Mouse (Mus musculus) adrenal gland, postnatal 4 days (tissue): ENCODE results near the gene Creb3. TPM values are rescaled to one million over a fixed set of nuclear protein-coding genes. Genes with fewer than 3 reads are reported as not detected.
"Not testable (repeated sequence)": the region's sequence is repeated elsewhere in the genome, so short reads cannot be mapped to it uniquely, and the experiment has no call there.

Source experiments
- DNase-seq, 2 experiments: peaks; one replicate each; pipeline ENCODE4 v3.0.0; 2021 to 2022; ENCODE audit warnings: low spot score in 2 of 2, mixed read lengths in 2 of 2
- total RNA-seq, 2 experiments: library from RNA; stranded (reverse); gene quantifications; 2 replicates each; pipeline ENCODE4 v1.2.3; 2021

The Creb3 gene
- total RNA-seq, 2 experiments from 2014 or later: 130 to 160 TPM

DNA sequence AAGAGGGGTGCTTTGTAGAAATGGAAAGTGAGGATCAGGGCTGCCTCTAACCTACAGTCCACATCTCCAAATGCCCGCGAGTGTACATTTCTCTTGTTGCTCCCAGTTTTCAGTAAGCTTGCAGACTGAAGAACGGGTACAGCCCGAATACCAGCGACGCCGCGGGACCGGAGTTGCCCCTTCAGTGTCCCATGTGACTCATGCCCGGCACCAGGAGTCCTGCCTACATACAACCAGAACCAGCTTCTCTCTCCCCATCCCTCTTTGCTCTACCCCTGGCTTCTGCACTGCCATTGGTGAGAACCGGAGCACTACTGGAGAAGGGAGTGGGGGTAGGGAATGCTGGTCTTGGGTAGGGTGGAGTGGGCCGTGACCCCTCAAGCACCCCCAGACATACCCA, 19.2 kb downstream of the Creb3 start:
- DNase-seq: no peak

DNA sequence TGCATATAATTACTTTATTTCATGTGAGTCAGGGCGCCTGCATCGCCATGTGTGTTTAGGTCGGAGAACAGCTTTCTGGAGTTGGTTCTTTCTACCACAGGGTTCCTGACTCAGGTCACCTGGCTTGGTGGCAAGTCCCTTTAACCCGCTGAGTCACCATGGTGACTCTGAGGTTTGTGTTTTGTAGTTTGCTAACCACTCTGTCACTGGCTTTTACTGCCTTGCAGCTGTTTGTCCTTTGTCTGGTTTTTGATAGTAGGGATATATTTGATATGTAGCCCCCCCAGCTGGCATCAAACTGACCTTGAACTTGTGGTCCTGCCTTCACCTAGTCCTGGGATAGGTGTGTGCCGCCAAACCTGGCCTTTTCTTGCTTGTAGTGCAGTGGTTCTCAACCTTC, 20.1 kb downstream of the Creb3 start:
- no peak for DNase-seq

DNA sequence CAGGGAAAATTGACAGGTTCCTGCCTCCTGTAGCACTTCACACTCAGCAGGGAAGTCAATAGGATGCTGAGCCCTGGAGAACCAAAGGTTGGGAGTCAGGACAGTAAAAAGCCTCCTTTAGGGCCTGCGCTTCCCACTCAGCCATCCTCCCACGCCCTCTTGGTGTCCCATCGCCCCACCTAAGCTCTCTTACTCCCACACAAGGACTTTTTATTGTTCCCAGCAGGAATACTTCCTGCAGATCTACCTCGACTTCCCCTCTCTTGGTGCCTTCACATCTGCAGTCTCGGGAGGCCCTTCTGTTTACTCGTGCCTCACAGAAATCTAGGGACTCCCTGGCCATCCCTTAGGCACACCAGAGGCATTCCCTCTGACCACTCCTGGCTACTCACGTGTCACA, 21.3 kb downstream of the Creb3 start:
- no peak for DNase-seq

DNA sequence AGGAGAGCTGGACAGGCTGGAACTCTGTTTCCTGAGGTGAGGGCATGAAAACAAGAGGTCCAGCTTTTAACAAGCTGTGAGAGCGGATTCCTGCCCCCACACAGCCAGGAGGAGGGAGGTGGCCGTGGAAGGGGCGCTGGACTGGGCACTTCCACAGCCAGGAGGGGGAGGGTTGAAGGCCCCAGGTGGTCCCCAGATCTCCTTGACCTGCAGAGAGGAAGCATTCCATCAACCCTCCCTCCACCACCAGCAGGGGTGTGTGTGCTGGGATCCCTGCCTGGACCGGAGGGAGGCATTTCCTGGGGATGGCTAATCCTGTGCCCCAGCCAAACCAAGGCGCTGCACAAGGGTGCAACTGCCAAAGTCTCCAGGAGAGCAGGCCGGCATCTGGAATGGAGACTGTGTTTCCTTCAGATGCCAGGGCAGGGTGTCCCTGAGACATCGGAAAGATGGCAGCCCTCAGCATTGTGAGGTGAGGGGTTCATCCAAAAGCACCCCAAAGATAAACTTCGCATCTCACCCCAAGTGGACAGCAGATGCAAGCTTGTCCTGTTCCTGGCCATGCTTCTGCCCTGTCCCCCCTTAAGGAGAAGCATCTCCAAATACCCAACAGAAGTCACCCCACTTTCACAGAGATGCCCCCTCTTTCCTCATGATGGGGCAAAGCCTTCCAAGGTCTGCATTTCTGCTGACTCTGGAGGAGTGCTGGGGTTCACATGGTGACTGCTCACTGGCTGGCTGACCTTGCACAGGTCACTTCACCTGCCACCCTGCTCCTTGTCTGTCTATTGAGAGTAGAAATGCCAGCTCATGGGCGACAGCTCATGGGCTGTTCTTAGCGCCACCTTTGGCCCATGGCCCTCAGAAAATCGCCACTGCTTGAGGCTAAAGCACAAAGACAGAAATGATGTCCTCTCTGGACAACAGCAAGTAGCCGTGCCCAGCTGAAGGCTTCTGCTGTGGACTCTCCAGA, 22.6 kb downstream of the Creb3 start, which contains the start of gene Msmp:
TSS of gene Msmp (minus strand) at position 51 of the 973 bp plus-strand sequence.
- no peak for DNase-seq

DNA sequence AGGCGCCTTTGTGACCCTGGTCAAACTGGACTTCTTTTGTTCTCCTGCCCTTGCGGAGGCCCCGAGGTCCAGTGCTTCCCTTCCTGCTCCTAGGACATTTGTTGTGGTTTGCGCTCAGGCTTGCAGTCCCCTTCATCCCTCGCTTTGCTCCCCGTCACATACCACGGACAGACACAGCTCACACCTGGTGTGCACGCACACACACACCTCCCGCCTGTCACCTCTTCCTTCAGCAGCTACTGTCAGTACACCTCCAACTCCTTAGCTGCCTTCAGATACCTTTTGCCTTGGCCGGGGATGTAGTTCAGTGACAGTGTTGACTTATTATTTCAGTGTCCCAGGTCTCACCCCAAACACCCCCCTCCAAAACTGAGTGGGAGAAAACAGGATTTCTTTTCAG, 23.6 kb downstream of the Creb3 start:
- no peak for DNase-seq

DNA sequence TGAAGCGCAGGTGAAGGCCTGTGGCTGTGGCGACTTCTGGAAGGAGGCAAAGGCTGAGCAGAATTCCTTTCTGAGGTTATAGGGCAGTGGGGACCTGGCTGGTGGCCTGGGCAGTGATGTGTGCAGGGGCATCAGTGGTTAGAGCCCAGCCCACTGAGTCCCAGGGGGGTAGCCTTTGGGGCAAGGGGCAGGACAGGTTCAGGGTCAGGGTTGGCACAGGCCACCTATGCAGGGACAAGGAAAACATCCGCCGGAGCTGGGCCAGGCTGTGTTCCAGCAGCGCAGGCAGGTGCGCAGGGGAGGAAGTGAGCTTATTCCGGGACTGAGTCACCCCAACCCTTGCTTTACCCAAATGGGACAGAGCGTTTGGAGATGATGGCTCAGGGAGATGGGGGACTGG, 24.3 kb downstream of the Creb3 start:
- no peak for DNase-seq

DNA sequence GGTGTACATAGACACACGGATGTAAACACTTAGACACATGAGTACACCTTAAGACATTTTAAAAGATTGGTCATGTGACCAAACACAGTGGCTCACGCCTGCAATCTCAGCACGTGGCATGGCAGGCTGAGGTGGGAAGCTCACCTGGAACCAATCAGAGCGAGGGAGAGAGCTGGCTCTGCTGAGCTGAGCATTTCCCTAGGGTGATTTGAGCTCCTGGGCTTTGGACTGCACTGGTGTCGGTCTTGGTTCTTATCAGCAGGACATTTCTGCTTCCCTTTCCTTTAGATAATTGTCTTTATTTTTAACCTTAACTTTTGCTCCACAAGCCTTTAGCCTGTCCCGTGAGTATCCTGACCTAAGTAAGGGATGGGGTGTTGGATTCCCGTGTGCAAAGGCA, 25.5 kb downstream of the Creb3 start:
- no peak for DNase-seq

DNA sequence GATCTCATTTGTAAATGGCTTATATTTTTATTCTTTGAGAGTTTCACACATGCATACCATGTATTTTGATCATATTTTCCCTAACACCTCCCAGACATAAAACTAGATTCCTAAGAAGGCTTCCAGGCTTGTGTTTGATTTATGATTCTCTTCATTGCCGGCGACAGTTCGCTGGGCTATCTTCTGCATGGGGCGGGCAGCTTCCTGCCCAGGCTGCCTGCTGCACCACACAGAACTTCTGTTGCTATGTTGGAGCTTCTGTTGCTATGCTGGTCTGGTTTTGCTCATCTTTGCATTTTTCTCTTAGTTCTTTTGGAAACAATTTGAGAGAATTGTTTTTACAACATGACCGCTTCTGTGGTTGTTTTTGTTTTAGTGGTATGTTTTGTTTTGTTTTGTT, 29.4 kb downstream of the Creb3 start:
- no peak for DNase-seq

DNA sequence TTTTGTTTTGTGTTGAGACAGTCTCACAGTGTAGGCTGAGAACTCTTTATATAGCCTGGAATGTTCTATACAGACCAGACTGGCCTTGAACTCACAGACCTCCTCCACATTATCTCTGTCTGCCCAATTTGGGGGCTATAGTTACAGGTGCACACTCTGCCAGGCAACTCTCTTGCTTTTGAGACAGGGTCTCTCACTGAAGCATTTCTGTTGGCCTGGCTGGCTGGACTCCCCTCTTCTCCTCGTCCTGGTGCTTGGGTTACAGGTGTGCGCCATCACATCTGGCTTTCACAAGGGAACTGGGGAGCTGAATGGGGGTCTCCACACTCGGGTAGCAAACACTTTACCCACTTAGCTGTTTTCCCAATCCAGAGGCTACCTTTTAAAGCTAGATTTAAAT, 29.8 kb downstream of the Creb3 start:
- no peak for DNase-seq

DNA sequence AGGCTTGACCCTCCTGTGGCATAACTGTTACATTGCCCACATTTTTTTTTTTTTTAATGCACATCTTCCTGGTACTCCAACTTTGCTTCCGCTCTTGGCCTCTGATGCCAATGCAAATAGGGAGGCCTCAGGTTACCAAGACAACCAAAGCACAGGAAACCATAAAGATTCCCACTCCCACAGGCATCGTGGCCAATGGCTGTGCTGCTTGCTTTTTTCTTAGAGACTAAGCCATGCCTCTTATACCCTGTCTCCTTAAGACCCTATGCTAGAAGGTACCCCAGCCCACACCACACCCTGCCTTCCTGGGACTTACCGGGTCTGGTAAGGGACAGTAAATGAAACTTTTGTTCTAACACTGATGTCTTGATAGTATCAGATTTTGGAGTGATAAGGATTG, 31.3 kb downstream of the Creb3 start:
- DNase-seq: no peak

DNA sequence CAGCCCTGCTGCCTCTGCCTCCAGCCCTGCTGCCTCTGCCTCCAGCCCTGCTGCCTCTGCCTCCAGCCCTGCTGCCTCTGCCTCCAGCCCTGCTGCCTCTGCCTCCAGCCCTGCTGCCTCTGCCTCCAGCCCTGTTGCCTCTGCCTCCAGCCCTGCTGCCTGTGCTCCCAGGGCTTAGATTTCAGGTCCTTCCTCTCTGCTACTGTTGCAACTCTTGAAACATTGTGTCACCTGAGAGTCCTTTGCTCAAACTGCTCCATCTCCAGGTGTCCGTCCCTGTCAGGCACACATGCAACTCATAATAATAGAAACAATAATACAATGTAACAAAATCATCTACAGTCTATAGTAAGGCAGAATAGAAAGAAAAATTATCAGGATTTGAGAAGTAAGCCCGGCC, 34.5 kb downstream of the Creb3 start:
- not testable (repeated sequence) for DNase-seq

DNA sequence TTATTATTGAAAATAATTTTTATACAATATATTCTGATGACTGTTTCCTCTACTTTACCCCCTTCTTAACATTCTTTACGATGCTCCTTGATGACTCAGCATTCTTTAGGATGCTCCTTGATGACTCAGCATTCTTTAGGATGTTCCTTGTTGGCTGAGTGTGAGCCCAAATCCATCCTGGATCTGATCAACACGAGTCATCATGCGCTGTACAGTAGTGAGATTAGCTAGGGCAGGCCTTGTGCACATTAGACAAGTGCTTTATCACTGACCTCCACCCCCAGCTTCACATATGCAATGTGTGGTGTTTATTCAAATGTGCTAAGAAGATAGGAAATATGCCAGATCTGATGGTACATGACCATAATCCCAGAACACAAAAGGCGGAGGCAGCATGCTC, 36.1 kb downstream of the Creb3 start:
- DNase-seq: no peak

DNA sequence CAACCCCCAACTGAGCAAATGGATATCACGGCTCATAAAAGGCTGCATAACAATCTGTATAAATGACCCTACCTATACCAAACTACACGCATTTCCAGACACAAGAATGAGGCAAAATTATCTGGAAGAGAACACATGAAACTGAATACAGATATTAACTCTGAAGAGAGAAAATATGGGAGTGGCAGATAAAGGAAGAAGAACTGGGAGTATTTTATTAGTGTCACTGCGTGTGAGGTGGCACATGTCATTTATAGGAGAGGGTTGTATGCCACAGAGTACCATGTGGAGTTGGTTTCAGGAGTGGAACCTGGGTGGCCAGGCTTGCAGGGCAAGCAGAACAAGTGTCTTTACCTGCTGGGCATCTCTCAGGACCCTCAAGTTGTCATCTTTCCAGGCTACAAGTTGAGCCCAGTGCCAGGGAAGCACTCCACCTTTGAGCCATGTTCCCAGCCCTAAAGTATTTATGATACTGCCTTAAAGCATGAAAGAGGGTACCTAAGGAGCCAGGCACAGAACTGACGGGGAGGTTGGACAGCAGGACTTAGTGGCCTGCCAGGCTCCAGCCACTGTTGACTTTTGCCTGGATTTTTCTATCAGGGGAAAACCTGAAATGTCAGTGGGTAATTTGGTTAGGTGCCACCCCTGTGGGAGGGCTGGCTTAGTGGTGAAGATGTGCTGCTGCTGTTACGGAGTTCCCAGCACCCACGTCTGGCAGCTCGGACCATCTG, 36.7 kb downstream of the Creb3 start:
- DNase-seq: no peak

DNA sequence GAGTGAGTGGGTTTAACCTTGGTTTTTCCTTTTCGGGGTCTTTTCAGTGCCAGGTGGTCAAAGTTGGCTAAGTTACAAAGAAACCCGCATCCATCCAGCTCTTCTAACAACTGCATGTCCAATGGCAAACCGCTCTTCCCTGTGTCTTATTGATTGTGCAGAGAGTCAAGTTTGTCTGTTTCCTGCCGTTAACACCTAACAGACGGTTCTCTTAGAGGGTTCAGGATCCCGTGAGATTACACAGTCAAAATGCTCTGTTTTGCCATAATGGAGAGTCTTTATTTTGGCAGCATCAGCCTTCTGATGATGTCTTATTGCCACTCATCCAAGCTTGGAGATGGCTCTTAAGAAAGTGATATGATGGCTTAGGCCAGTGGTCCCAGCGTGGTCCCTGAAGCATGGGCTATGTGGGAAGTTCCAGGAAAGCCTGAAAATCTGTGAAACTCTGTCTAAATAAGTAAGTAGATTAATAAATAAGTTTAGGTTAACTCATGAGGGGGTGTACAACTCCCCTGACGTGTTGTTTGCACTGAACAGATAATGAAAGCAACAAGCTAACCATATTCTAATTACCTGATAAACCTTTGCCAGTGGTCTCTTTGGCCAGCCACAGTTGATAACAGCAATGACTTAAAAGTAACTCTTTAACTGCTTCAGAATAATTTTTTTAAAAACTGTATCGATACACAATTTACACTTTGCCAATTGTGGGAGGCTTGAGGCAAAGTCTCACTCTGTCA, 38.2 kb downstream of the Creb3 start:
- DNase-seq: no peak

DNA sequence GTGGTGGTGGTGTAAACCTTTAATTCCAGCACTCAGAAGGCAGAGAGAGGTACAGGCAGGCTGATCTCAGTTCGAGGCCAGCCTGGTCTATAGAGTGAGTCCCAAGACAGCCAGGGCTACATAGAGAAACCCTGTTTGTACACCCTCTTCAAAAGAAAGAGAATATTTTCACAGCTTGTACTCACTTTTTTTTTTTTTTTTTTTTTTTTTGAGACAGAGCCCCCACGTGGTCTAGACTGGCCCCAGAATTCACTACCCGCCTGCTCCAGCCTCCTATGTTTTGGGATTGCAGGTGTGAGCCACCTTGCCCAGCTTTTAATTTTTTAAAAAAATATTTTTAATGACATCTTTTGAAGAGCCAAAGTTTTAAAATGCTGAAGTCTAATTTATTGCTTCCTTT, 42.0 kb downstream of the Creb3 start:
- no peak for DNase-seq

DNA sequence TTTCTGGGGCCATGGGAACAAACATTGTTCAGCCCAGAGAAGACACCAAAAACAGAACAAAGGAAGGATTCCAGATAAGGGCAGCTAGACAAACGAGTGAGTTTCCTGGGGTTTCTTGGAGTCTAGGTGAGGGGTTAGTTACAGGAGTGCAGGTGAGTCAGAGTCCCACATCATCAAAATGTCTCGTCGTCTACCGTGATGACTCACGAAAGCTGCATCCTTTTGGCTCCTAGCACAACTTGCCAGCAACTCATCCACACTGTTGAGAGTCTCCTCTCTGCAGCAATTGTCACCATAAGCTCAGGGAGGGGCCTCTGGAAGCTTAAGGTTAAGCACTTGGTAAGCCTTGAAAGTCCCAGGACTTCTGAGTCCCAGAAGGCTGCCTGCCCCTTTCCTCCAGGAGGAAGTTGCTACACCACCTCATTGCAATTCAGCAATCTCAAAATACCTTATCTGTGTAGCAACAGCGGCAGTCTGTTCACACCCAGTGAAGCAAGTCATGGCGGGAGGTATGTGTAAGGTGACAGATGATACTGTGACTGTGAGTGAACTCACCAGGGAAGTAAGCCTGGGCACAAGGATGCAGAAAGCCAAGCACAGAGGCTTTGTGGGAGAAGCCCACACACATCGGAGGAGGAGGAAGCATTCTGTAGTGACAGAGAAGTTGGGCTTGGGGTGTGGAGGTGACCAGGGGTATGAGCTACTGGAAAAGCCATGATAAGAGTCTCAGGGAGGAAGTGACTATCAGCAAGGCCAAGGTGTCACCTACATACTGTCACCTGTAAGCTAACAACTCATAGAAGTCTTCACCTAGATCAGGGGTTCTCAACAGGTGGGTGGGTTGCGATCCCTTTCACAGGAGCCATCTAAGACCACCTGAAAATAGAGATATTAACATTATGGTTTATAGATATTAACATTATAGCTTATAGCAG, 42.9 kb downstream of the Creb3 start:
- no peak for DNase-seq

DNA sequence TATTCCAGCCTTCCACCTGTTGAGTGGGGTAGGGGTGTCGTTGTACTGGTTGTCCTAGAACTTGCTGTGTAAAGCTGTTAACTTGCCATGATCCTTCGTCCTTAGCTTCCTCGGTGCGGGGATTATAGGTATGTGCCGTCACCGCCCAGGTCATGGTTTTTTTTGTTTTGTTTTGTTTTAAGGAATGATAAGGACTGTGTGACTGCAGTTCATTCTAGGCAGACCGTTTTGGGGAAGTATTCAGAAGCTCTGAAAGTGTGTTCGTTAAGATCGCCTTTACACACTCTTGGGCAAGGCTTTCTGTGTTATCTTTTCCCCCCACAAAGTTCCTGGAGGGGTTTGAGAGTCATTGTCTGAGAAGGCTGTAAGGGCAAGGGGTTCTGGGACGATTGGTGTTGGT, 50.4 kb downstream of the Creb3 start:
- DNase-seq: no peak

DNA sequence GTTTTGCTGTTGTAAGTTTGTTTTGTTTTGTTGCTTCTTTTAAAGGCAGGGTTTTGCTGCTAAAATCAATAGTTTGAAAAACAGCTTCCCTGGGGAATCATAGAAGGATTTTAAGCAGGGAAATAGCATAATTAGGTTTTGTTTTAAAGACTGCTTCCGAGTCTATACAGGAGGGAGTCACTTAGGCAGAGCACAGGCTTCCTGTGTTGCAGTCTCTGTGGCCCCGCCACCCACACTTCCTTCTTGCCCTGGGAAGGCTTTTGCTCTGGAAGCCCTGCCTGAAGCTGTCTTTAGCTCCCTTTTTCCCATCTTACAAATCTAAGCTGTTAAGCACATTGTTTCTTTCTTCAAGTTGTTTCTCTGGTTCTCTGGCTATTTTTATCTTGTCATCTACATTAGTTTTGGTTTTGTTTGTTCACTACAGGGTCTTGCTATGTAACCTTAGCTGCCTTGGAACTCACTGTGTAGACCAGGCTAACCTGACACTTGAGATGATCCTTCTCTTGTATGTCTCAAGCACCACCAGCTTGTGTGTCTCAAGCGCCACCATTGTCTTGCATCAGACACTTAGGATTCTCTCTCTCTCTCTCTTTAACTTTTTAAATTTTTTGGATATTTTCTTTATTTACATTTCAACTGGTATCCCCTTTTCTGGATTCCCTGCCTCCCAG, 51.1 kb downstream of the Creb3 start:
- no peak for DNase-seq
